Mouse (Mus musculus) lung, adult 18-20 months (tissue): ENCODE data around the gene Nkd1.

Experiments used
- DNase-seq, 2 experiments: peaks; one replicate each; pipeline ENCODE4 v3.0.0; 2022; ENCODE audit warnings: mixed read lengths in 2 of 2

Nkd1 gene

DNA sequence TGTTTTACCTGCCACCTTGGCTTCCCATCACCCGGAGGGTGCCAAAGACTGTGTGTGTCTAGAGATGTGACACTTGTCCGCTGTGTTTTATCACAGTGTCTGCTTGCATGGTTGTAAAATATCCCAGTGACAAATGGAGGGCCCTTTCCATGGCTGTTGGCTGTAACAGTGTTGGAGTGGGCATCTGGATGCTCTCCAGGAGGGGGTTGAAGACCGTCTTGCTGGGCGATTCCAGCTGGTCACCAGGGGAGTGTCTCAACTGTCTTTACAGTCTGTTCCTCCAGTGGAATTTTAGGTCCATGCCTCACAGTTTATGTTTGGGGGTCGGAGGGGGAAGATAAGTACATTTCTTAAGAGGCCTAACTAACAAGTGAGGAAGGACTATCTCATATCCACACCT is 99.8 kb downstream of the Nkd1 start:
- DNase-seq = no peak

DNA sequence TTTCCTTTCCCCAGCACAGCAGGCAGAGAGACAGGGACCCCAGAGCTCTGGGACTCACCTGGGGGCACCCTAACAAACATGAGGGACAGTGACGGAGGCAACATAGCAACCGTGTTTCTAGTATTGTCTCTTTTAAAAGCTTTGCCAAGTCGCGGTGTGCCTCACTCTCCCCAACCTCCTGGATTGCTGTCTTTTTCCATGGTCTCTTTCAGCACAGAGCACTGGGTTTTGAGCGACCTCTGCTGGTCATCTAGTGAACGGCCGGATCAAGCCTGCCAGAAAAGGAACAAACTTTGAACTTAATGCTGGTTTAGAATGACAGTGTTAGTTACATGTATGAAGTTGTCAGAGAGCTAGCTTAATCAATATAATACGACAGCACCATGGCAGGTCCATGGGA is 100.3 kb downstream of the Nkd1 start:
- DNase-seq = peak; percentile 73 to 74

DNA sequence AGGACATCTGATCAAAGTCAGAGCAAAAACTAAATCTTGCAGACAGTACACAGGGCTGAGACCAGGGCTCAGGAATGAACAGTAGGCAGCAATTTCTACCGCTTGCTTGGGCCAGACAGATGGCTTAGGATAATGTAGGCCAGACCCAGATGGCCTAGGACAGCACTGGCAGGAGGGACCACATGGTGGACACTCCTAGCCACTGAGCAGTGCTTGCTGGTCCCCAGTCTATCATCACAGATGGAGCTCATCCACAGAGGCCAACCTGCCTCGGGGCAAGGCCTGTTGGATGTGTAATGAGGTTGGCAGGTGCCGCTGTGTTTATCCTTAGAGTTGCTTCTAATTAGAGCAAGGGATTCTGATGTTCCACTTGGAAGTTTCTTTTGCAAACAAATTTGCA is 102.2 kb downstream of the Nkd1 start:
- DNase-seq = no peak

DNA sequence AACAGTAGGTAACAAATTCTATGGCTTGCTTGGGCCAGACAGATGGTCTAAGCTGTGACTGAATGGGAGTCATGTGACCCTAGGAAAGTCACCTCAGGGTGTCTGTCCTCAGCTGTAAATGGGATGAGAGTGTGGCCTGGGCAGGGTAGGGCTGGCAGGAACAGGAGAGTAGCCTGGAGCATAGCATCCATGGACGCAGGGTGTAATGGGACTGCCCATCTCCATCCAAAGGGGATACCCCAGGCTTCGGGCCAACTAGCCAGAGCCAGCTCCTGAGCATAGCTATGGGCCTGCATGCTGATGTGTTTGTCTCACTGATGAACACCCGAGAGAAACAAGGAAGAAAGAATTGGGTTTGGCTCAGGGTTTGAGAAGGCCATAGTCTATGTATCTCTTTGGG is 103.1 kb downstream of the Nkd1 start:
- no peak for DNase-seq

DNA sequence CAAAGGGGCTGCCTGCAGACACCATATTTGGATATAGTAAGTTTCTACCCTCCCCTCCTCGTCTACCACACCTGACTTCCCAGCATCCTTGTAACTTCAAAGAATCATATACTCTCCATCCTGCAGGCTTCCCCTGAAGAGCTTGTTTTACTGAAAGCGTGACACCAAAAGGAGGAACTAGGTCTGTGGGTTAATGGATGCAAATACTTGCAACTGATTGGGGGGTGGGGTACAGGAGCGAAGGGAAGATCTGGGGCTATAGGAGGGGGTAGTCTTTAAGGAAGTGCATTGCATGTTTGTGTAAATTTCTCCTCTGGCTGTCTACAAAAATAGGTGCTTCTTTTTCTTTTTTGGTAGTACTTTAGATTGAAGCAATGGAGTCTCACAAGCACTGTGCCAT is 105.3 kb downstream of the Nkd1 start:
- no peak for DNase-seq

DNA sequence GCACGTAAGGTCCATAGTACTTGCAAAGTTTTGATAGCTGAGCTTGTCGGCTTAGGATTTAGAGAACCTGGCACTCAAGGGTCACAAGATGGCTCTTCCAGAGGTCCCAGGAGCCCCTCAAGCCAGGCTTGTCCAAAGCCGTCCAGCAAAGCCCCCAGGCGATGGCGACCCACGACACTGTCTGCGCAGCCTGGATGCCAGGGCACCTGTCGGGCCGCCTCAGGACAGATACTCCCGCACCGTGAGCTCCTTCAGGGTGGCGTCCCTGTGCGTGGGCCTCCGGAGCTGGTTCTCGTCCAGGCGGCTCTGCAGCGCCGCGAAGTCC is 105.7 kb downstream of the Nkd1 start:
- DNase-seq = no peak

DNA sequence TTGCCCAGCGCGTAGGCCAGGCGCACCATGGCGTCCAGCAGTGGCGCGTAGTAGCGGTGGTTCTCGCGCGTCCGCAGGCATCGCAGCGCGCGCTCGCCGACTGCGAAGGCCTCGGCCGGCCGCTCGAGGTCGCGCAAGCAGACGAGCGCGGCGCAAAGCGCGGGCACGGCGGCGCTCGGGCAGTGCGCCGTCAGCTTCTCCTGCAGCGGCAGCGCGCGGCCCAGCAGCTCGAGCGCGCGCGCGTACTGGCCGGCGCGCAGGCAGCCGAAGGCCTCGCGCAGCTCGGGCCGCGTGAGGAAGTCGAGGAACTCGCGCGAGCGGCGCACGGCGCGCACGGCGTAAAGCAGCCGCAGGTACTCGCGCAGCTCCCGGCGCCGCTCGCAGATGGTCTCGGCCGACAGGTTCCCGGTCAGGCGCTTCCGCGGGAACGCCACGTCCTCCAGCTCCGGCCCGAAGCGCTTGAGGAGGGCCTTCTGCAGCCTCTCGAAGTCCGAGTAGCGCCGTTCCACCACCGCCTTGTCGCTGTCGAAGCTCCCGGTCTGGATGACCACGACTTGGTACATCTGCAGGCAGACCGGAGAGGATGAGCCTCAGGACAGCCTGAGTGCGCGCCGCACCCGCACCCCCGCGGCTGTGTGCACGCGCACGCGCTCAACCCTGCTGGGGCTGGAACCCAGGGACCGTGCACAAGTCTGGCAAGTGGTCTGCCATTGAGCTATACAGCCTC is 106.3 kb downstream of the Nkd1 start:
- DNase-seq = peak; percentile 63 to 73

DNA sequence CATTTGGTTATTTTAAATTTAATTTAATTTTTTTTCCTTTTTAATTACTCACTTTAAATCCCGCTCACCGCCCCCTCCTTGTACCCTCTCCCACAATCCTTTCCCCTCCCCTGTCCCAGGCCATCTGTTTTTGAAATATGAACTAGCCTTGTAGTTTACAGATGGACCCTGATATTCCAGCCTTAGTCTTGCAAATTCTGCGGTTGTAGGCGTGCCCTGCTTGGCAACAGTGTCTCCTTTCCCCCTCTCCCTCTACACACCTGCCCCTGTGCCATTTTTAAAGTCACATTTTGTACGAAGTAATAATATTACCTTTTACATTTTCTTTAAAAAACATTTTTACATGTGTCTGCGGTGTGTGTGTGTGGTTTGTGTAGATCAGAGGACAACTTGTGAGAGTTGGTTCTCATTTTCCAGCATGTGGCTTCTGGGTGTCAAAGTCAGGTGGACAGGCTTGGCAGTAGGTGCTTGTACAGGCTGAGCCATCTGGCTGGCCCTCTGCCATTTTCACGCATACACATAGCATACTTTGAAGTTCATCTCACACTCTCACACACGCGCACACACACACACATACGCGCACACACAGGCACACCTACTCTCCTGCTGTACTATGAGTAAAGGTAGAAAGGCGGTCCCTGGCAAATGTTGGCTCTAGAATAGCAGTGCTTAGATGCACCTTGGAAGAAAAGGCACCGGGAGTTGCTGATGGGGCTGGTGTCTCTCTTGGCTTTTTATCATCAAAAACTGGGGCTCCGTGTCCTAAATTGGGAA is 107.0 kb downstream of the Nkd1 start:
- DNase-seq = no peak

DNA sequence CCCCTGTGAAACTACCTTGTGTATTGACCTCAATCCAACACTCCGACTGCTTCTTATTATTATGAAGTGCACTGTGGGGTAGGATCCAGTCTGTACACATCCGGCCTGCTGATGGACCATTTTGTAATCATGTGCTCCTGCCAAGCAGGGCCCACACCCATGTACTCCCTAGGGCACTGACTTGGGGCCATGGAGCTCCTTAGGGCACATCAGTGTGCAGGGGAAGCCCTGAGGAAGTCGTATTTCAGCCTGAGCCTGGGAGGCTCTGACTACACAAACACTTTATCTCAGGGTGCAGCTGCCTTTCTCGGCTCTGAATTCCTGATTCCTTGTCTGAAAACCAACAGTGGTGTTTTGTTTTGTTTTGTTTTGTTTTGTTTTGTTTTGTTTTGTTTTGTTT is 109.1 kb downstream of the Nkd1 start:
- peak in 1 of 2 experiments; percentile 48 for DNase-seq

DNA sequence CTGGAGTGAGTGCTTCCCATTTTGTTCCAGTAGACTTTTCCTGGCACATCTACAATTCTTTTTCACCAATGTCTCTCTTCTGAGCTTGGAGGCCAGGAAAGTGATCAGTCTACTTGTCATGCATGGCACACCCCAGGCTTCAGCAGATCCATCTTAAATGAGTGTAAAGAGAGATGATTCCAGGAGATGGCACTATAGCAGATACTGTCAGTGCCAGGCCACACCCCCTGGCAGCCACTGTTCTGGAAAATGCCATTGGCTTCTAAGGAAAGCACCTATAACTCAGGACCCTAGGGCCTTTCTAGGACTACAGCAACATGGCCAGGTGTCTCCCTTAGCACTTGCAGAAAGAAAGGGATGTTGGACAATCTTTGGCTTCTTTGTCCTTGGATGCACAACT is 109.9 kb downstream of the Nkd1 start:
- DNase-seq = no peak

DNA sequence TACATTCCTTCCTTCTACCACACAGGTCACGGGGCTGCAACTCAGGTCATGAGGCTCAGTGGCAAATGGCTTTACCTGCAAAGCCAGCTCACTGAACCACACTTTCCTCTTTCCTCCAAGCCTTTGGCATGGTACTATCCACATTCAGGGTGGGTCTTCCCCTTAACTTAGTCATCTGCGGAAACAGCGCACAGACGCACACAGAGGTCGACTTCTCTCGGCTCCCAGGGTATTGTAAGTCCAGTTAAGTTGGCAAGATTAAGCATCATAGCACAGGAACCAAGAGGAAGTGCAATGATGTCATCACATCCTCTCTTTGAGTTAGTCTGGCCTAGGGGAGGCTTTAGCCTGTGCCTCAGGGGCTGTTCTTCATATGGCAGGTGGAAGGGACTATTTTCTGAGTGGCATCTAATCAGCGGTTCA is 112.2 kb downstream of the Nkd1 start:
- DNase-seq = peak; percentile 55 to 66

DNA sequence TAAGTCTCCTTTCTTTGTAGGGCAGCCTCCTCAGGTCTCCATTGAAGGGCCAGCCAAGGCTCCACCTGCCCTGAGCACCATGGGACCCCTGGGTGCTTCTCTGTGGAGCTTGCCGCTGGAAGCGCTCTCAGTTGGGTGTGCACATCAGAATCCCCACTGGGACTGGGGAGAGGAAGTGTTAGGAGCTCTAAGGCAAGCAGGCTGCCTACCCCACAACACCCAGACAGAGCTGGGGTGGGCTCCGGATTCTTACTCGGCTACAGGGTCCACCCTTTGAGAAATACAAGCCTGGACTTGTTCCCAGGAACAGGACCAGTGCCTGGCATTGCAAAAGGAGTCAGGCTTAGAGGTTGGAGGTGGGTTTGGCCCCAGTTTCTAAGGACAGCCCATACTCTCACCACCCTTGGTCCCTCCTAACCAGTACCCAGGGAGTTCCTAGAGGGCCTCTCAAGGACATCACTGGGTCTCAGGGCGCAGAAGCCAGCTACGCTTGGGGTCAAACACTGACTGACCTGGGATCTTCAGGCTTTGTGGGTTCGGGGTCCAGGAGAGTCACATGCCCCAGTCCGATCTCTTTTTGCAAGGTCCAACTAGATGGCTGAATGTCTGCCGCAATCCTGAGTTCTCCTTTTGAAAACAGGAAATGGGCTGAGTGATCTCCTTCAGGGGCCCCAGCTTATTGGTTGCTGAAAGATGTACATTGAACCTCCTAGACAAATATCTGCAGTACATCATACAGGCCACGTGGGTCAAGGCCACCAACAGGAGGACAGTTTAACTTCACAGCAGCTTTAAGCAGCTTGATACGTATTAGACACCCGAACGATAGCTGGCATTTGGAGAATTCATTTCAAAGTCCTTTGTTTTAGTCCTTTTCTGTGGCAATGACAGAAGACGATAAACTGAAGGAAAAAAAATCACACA is 114.6 kb downstream of the Nkd1 start, which contains the start of gene Snx20:
Snx20 (minus strand) TSS at position 655 of the 924 bp plus-strand sequence.
- peak; percentile 46 to 57 for DNase-seq

DNA sequence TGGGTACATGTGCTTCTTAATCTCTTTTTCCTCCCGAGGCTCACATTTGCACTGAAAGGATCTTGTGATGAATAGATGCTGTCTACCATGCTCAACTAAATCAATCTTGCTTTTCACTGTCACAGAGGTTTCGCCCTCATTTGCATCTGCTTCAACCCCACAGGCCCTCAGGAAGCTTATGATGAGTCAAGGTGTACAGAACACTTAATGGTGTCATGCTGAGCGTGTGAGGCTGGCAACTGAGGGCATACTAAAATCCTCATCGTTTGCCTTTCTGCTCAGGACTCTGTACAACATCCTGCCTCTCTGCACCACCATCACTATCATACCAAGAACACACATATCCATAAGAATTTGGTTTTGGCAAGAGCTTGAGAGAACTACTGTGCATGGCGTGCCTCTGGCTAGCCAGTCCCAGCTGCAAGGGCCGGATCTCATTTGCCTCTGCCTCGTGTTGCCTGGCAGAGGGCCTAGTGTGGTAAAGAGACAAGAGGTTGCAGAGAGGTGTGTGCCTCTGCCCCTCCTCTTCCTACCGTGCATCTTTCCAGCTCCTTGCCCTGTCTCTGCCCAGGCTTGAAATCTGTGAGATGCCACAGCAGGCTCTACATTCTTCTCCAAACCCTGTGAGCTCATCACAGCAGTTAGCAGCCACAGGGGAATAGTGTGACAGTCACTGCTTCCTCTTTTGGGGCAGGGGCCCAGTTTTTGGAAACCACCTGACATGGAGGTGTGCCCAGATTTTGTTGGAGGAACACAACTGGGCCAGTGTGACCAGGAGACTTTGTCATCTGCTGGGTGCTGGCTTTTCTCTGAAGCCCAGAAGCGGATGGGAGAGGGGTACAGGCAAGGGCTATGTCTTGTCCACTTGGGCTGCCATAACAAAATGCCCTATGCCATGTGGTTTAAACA is 116.2 kb downstream of the Nkd1 start:
- peak; percentile 30 to 42 for DNase-seq

DNA sequence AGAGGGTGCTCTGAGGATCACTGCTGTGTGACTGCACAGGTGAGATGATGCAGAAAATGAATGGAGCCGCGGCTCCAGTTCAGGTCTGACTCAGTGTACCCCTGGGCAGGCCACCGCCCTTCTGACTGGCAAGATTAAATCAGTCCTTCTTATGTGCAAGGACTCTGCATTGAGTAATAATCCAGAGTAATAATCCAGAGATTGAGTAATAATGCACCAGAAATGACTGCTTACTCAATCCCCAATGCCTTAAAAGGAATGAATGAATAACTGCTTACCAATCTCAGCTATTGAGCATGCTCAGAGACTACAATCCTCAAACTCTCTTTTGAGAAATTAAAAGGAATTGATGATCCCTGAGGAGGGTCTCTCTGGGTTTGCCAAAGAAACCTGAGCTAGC is 117.8 kb downstream of the Nkd1 start:
- DNase-seq = no peak

DNA sequence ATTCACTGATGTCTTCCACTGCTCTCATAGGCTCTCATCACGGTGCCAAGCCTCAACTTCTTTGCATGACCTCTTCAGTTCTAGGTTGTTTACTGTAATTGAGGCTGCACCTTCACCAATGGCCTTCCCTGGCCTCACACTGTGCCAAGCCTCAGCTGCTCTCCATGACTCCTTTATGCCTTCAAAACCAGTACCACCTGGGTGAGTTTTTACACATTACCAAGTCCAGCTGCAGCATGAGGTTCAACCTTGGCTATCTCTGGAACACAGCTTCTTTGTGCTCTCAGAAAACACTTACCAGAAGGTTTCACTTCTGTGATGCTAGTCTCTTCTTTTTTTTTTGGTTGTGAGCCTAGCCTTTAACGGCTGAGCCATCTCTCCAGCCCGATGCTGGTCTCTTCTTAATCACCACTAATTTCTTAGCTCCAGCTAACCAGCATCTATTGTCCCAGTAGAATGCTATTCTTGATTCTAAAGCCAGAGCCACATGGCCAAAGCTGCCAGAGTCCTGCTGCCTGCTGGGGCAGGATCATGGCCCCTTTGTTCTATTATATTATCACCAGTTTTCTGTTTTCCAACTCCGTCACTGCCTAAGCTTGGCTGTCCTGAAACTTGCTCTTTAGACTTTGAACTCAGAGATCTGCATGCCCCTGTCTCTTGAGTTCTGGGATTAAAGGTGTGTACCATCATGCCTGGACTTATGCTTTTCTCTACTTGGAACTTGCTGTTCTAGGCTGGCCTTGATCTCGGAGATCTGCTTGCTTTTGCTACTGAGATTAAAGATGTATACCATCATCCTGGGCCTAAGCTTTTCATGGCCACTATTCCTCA is 121.8 kb downstream of the Nkd1 start:
- no peak for DNase-seq
